Mouse (Mus musculus): ENCODE data around the gene Acr. TPM values are rescaled to one million over a fixed set of nuclear protein-coding genes. Genes with fewer than 3 reads are reported as not detected.

The Acr gene
- polyA plus RNA-seq, 1 experiment from 2014 or later, result 0.08 TPM

GRCm38 (mm10) chr15:89585631-89586030 is 17.5 kb downstream of the Acr start:
- no peak overlapping the region for H3K27ac ChIP-seq
- no peak; the same call in 1 of the 2 replicates for ATAC-seq (replicated peaks; ENCODE audit: insufficient number of reproducible peaks, insufficient read depth, low FRiP score, low read depth)
- WGBS, result 85% methylated on average over 11 of the region's 11 CpGs
- no peaks in the 10 kb centered on the region for H3K36me3 ChIP-seq
- H3K4me1 ChIP-seq (replicated peaks), result peaks cover 1% of the 10 kb centered on the region
- no peak overlapping the region for H3K4me3 ChIP-seq
- H3K9me3 ChIP-seq (replicated peaks), result no peaks in the 10 kb centered on the region
- H3K4me2 ChIP-seq, result no peak overlapping the region
- no peak overlapping the region for H3K9ac ChIP-seq
- no peaks in the 10 kb centered on the region for H3K27me3 ChIP-seq

GRCm38 (mm10) chr15:89589146-89589545 is 21.0 kb downstream of the Acr start:
- no peak for ATAC-seq (replicated peaks; ENCODE audit: insufficient number of reproducible peaks, insufficient read depth, low FRiP score, low read depth)
- Histone ChIP-seq H3K36me3 (no peaks in the 10 kb centered on the region), H3K27ac (no peak overlapping the region), H3K9ac (no peak overlapping the region), H3K27me3 (no peaks in the 10 kb centered on the region), H3K9me3 (replicated peaks) (no peaks in the 10 kb centered on the region), H3K4me1 (replicated peaks) (peaks cover 13% of the 10 kb centered on the region), H3K4me2 (no peak overlapping the region), H3K4me3 (no peak overlapping the region)
- 81% methylated on average over 5 of the region's 5 CpGs for WGBS

GRCm38 (mm10) chr15:89591317-89591716 is 23.2 kb downstream of the Acr start:
- Histone ChIP-seq H3K9ac (peak overlapping the region; percentile 78), H3K4me3 (peak overlapping the region; percentile 92), H3K4me1 (replicated peaks) (peaks cover 13% of the 10 kb centered on the region), H3K9me3 (replicated peaks) (no peaks in the 10 kb centered on the region), H3K4me2 (peak overlapping the region; percentile 90), H3K27ac (0 out of 2 replicates have a peak overlapping the region, but pooled peaks have one; percentile 28), H3K36me3 (no peaks in the 10 kb centered on the region), H3K27me3 (no peaks in the 10 kb centered on the region)
- 0 out of 2 replicates have a peak, but pooled peaks have one; percentile 2 for ATAC-seq (replicated peaks; ENCODE audit: insufficient number of reproducible peaks, insufficient read depth, low FRiP score, low read depth)
- WGBS, result 2% methylated on average over 30 of the region's 30 CpGs

DNA sequence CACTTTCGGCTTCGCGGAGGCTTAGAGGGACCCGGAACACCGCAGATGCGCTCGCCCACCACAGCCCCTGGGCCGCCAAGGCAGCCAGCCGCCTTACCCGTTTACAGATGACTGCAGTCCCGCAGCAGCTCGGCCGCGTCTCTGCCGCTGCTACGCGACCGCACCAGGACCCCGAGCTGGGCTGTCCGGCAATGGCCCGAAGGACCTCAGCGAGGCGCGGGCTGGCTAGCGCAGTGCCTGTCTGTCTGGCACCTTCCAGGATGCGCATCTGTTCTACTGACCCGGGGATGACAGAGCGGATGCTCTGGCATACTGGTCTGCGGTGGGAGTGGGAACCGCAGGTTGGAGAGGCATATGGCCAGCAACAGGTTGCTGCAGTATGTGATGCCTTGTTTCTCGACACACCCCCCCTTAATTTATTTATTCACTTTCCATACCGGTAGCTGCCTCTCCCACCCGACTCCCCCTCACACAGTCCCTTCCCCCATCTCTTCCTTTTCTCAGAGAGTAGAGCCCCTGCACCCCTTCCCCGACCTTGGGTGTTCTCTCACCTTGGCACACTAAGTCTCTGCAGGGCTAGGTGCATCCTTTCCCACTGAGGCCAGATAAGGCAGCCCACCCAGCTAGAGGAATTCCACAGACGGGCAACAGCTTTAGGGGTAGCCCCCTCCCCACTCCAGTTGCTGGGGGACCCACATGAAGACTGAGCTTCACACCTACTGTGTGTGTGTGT is 23.8 kb downstream of the Acr start, which contains the start of gene Rabl2:
Gene Rabl2 (minus strand): TSS at position 201 of the 733 bp plus-strand sequence.
- Histone ChIP-seq H3K9me3 (replicated peaks) (no peaks in the 10 kb centered on the region), H3K27ac (0 out of 2 replicates have a peak within 1 kb of the TSS, but pooled peaks have one; percentile 28), H3K9ac (peak within 1 kb of the TSS; percentile 78), H3K4me3 (peak within 1 kb of the TSS; percentile 92), H3K4me2 (peak within 1 kb of the TSS; percentile 90), H3K36me3 (no peaks in the 10 kb centered on the region), H3K4me1 (replicated peaks) (peaks cover 13% of the 10 kb centered on the region), H3K27me3 (no peaks in the 10 kb centered on the region)
- ATAC-seq (replicated peaks; ENCODE audit: insufficient number of reproducible peaks, insufficient read depth, low FRiP score, low read depth), result peak; percentile 92
- WGBS, result under 1% methylated on average over 35 of the region's 35 CpGs

- no peak overlapping the region for H3K27ac ChIP-seq
- H3K9me3 ChIP-seq (replicated peaks), result no peaks in the 10 kb centered on the region
- no peaks in the 10 kb centered on the region for H3K36me3 ChIP-seq
- H3K4me1 ChIP-seq (replicated peaks), result peaks cover 13% of the 10 kb centered on the region
- peak overlapping the region; percentile 90 for H3K4me2 ChIP-seq
- no peak for ATAC-seq (replicated peaks; ENCODE audit: insufficient number of reproducible peaks, insufficient read depth, low FRiP score, low read depth)
- H3K4me3 ChIP-seq, result peak overlapping the region; percentile 92; the same call in 1 of the 2 replicates
- H3K9ac ChIP-seq, result no peak overlapping the region
- WGBS, result 34% methylated on average over 4 of the region's 4 CpGs
- no peaks in the 10 kb centered on the region for H3K27me3 ChIP-seq
These were observed 24.4 kb downstream of the Acr start for GRCm38 (mm10) chr15:89592548-89592947.

GRCm38 (mm10) chr15:89605822-89606570 is 37.9 kb downstream of the Acr start:
- H3K4me2 ChIP-seq, result no peak overlapping the region
- H3K27ac ChIP-seq, result no peak overlapping the region
- no peak for ATAC-seq (replicated peaks; ENCODE audit: insufficient number of reproducible peaks, insufficient read depth, low FRiP score, low read depth)
- no peak overlapping the region for H3K4me3 ChIP-seq
- H3K36me3 ChIP-seq, result no peaks in the 10 kb centered on the region
- H3K4me1 ChIP-seq (replicated peaks), result no peaks in the 10 kb centered on the region
- no peak overlapping the region for H3K9ac ChIP-seq
- H3K27me3 ChIP-seq, result no peaks in the 10 kb centered on the region
- H3K9me3 ChIP-seq (replicated peaks), result no peaks in the 10 kb centered on the region
- 73% methylated on average over 12 of the region's 12 CpGs for WGBS

GRCm38 (mm10) chr15:89607480-89607879 is 39.4 kb downstream of the Acr start:
- no peak for ATAC-seq (replicated peaks; ENCODE audit: insufficient number of reproducible peaks, insufficient read depth, low FRiP score, low read depth)
- H3K9ac ChIP-seq, result no peak overlapping the region
- no peak overlapping the region for H3K4me2 ChIP-seq
- H3K4me1 ChIP-seq (replicated peaks), result no peaks in the 10 kb centered on the region
- H3K27ac ChIP-seq, result no peak overlapping the region
- no peak overlapping the region for H3K4me3 ChIP-seq
- no peaks in the 10 kb centered on the region for H3K9me3 ChIP-seq (replicated peaks)
- 76% methylated on average over 8 of the region's 8 CpGs for WGBS
- H3K36me3 ChIP-seq, result no peaks in the 10 kb centered on the region
- no peaks in the 10 kb centered on the region for H3K27me3 ChIP-seq

DNA sequence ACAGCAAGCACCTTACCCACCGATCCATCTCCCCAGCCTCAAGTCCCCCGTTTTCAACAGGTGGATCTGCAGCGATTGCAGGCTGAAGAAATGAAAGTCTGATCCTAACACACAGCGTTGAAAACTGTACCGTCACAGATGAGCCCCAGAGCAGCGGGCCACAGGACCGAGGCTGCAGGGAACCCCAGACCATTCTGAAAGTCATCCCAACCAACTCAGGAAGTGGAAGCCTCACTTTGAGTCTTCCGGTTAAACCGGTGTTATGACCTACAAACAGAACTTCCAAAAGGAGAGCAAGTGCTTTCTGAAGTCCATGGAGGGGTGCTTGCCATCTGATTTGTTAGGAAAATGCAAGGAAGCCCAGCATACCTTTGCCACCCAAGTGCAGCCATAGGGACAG is 39.8 kb downstream of the Acr start:
- H3K9me3 ChIP-seq (replicated peaks), result no peaks in the 10 kb centered on the region
- 63% methylated on average over 9 of the region's 9 CpGs for WGBS
- no peak overlapping the region for H3K9ac ChIP-seq
- ATAC-seq (replicated peaks; ENCODE audit: insufficient number of reproducible peaks, insufficient read depth, low FRiP score, low read depth), result no peak
- no peaks in the 10 kb centered on the region for H3K27me3 ChIP-seq
- no peaks in the 10 kb centered on the region for H3K36me3 ChIP-seq
- H3K4me1 ChIP-seq (replicated peaks), result no peaks in the 10 kb centered on the region
- no peak overlapping the region for H3K4me2 ChIP-seq
- H3K27ac ChIP-seq, result no peak overlapping the region
- no peak overlapping the region for H3K4me3 ChIP-seq

DNA sequence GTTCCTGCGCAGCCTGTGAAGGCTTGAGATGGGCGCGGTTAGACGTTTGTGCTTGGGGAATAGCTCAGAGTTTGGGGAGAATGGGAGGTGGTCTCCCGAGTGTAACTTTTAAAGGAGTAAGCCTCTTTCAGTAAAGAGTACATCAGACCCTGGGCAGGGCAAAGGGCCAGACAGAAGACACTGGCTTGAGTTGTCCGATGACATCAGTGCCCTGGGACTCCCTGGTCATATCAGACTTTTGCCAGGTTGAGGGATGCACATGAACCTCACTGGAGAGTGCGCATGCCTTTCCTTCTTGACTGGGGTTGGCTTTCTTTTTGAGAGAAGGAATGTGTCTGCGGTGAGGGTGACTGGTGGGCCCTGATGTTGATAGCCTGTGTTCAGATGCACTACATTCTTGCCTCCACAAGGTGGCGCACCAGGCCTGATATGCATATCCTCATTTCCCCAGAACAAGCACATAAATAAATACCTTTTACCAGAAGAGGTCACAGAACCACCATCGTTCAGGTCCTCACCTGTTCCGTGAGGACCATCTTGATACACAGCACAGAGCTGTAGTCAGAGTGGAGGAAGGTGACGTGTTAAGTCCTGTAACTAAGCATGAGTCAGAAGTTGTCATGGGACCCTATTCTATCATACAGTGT is 54.3 kb downstream of the Acr start:
- H3K36me3 ChIP-seq, result no peaks in the 10 kb centered on the region
- ATAC-seq (replicated peaks; ENCODE audit: insufficient number of reproducible peaks, insufficient read depth, low FRiP score, low read depth), result no peak
- H3K9me3 ChIP-seq (replicated peaks), result no peaks in the 10 kb centered on the region
- H3K27ac ChIP-seq, result no peak overlapping the region
- H3K4me2 ChIP-seq, result no peak overlapping the region
- H3K27me3 ChIP-seq, result no peaks in the 10 kb centered on the region
- H3K9ac ChIP-seq, result no peak overlapping the region
- WGBS, result 75% methylated on average over 12 of the region's 12 CpGs
- no peak overlapping the region for H3K4me3 ChIP-seq
- H3K4me1 ChIP-seq (replicated peaks), result no peaks in the 10 kb centered on the region

- Histone ChIP-seq H3K9ac (no peak overlapping the region), H3K27me3 (no peaks in the 10 kb centered on the region), H3K9me3 (replicated peaks) (no peaks in the 10 kb centered on the region), H3K27ac (no peak overlapping the region), H3K4me3 (no peak overlapping the region), H3K4me2 (no peak overlapping the region), H3K4me1 (replicated peaks) (no peaks in the 10 kb centered on the region), H3K36me3 (no peaks in the 10 kb centered on the region)
- 53% methylated on average over 5 of the region's 5 CpGs for WGBS
- ATAC-seq (replicated peaks; ENCODE audit: insufficient number of reproducible peaks, insufficient read depth, low FRiP score, low read depth), result no peak
These were observed 55.0 kb downstream of the Acr start for GRCm38 (mm10) chr15:89622959-89623625.

DNA sequence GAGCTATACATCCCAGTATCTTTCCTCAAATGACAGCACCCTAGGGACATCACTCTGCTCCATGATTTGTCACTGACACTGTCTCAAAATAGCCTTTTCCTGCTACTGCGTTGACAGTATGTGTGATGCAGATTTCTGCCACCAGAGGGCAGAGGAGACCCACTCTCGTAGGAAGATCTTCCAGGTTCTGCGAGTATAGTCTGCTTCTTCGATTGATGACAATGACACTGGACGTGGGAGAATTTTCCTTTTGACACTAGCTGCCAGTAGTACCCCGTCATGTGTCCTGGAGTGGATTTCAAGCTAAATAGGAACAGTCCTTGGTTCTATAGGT is 55.5 kb downstream of the Acr start:
- Histone ChIP-seq H3K4me1 (replicated peaks) (no peaks in the 10 kb centered on the region), H3K4me2 (no peak overlapping the region), H3K36me3 (no peaks in the 10 kb centered on the region), H3K9me3 (replicated peaks) (no peaks in the 10 kb centered on the region), H3K27ac (no peak overlapping the region), H3K4me3 (no peak overlapping the region), H3K9ac (no peak overlapping the region), H3K27me3 (no peaks in the 10 kb centered on the region)
- WGBS, result 10% methylated on average over 6 of the region's 6 CpGs
- no peak for ATAC-seq (replicated peaks; ENCODE audit: insufficient number of reproducible peaks, insufficient read depth, low FRiP score, low read depth)

Data from heart, embryonic 15.5 days (tissue).